Mouse (Mus musculus): ENCODE results near the gene F8.

DNA sequence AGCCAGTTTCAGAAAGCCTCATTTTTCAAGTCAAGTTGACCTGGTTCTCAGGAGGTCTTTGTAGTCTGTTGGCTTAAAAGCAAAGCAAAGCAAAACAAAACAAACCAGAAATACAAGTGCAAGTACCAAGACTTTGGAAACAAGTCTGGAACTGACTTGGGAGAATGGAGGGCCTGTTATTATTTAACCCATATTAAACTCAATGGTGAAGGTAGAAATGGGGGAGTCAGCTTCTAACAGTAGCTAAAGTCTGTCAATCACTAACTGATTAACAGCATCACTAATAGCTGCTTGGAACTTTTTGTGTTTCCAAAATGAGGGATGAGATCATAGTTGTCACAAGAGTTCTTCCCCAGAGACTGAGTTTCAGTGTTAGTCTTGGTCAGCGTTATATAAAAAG lies 17.1 kb upstream of the F8 start:
- TF ChIP-seq CTCF (IDR thresholded peaks at IDR 0.05; ENCODE audit: low read depth), result no peak
- no peak for TF ChIP-seq EP300 (IDR thresholded peaks at IDR 0.05; ENCODE audit: low read depth)
